ENCODE assay signal across 23 mouse cellular contexts in genomic region chr17:26221508-26221907, GRCm38 (mm10). TPM values are rescaled to one million over a fixed set of nuclear protein-coding genes. Genes with fewer than 3 reads are reported as not detected.
DNase-seq lines count a peak whose midpoint lies in the region; ATAC-seq and TF ChIP-seq lines count a peak whose summit lies in the region.
"Had no signal": no experiment of that assay in that cellular context is flagged by ENCODE, and none has a peak within 500 bp of the region (broad histone marks: within the 10 kb centered on the region; RNA-seq: fewer than 3 reads in every experiment).

No protein-coding gene starts in this region.

- no peaks in the 10 kb centered on the region for H3K36me3 ChIP-seq in heart, embryonic 11.5 days (ENCODE audit: control insufficient read depth, insufficient read depth, low read length)
- H3K36me3 ChIP-seq in kidney, embryonic 16.5 days (ENCODE audit: insufficient read depth, low read length): no peaks in the 10 kb centered on the region
- H3K36me3 ChIP-seq: hindbrain, embryonic 10.5 days had no signal

- no peak overlapping the region for H3K4me3 ChIP-seq in heart, embryonic 11.5 days (ENCODE audit: low read depth, low read length)
- no peak overlapping the region for H3K4me3 ChIP-seq in kidney, embryonic 16.5 days (ENCODE audit: low read length)
- no peak overlapping the region for H3K4me3 ChIP-seq in lung, adult 2 months (replicated peaks; ENCODE audit: extremely low read depth, low read depth, low read length)
- H3K4me3 ChIP-seq: embryonic facial prominence, embryonic 13.5 days; forebrain, embryonic 12.5 days; heart, adult 2 months; heart, embryonic 12.5 days; hindbrain, embryonic 10.5 days had no signal

- H3K27ac ChIP-seq in heart, embryonic 11.5 days (ENCODE audit: low read depth, low read length): no peak overlapping the region
- H3K27ac ChIP-seq in kidney, embryonic 16.5 days (ENCODE audit: low read length): peak overlapping the region; percentile 55; the same call in 1 of the 2 replicates
- H3K27ac ChIP-seq: embryonic facial prominence, embryonic 13.5 days; forebrain, embryonic 12.5 days; heart, adult 2 months; hindbrain, embryonic 10.5 days had no signal

- H3K4me1 ChIP-seq in heart, embryonic 11.5 days (ENCODE audit: control insufficient read depth, insufficient read depth, low read length): no peaks in the 10 kb centered on the region
- H3K4me1 ChIP-seq in kidney, embryonic 16.5 days (ENCODE audit: insufficient read depth, low read length): 0 out of 2 replicates have a peak, but pooled peaks cover 5% of the 10 kb centered on the region
- no peaks in the 10 kb centered on the region for H3K4me1 ChIP-seq in lung, adult 2 months (ENCODE audit: control insufficient read depth, insufficient read depth, low read length)
- H3K4me1 ChIP-seq: embryonic facial prominence, embryonic 13.5 days; forebrain, embryonic 12.5 days; hindbrain, embryonic 10.5 days had no signal

- TF ChIP-seq POLR2A in lung, adult 2 months (IDR thresholded peaks at IDR 0.05; ENCODE audit: borderline replicate concordance, extremely low read depth, low read depth, low read length): no peak

- H3K27me3 ChIP-seq in heart, embryonic 11.5 days (ENCODE audit: control insufficient read depth, insufficient read depth, low read length): no peaks in the 10 kb centered on the region
- H3K27me3 ChIP-seq in kidney, embryonic 16.5 days (ENCODE audit: insufficient read depth, low read length): no peaks in the 10 kb centered on the region
- H3K27me3 ChIP-seq: embryonic facial prominence, embryonic 13.5 days; forebrain, embryonic 12.5 days; heart, embryonic 12.5 days had no signal

- no peak for ATAC-seq in heart, embryonic 11.5 days (replicated peaks; ENCODE audit: insufficient number of reproducible peaks, low FRiP score, low TSS enrichment)
- no peak for ATAC-seq in kidney, embryonic 16.5 days (ENCODE audit: low FRiP score, low TSS enrichment)
- ATAC-seq: CD4-positive, CD25-positive, alpha-beta regulatory T cell, adult 4 months; forebrain, embryonic 16.5 days had no signal

- 0 out of 2 replicates have a peak overlapping the region, but pooled peaks have one; percentile 7 for H3K9ac ChIP-seq in heart, embryonic 11.5 days (ENCODE audit: low read depth, low read length)
- no peak overlapping the region for H3K9ac ChIP-seq in kidney, embryonic 16.5 days (replicated peaks; ENCODE audit: low read length)
- H3K9ac ChIP-seq: embryonic facial prominence, embryonic 13.5 days; forebrain, embryonic 12.5 days; heart, embryonic 12.5 days had no signal

- no peaks in the 10 kb centered on the region for H3K9me3 ChIP-seq in heart, embryonic 11.5 days (replicated peaks; ENCODE audit: control insufficient read depth, low read length)
- H3K9me3 ChIP-seq in kidney, embryonic 16.5 days (ENCODE audit: low read length): no peaks in the 10 kb centered on the region
- H3K9me3 ChIP-seq: embryonic facial prominence, embryonic 13.5 days; forebrain, embryonic 12.5 days; G1E; heart, embryonic 12.5 days; hindbrain, embryonic 10.5 days had no signal

- WGBS in heart, embryonic 11.5 days (ENCODE audit: insufficient replicate concordance): 63% methylated on average over 2 of the region's 2 CpGs
- 62% methylated on average over 2 of the region's 2 CpGs for WGBS in kidney, embryonic 16.5 days
- WGBS in lung, adult 2 months: 57% methylated on average over 2 of the region's 2 CpGs

- no peak for TF ChIP-seq CTCF in lung, adult 2 months (IDR thresholded peaks at IDR 0.05; ENCODE audit: insufficient read depth, low read length)

- H3K4me2 ChIP-seq in heart, embryonic 11.5 days: no peak overlapping the region
- H3K4me2 ChIP-seq in kidney, embryonic 16.5 days (replicated peaks; ENCODE audit: low read depth, low read length): no peak overlapping the region
- H3K4me2 ChIP-seq: embryonic facial prominence, embryonic 13.5 days; forebrain, embryonic 12.5 days; heart, embryonic 12.5 days had no signal

- DNase-seq in heart, adult 18-20 months: no peak
- no peak for DNase-seq in kidney, postnatal 14 days
- DNase-seq in lung, postnatal 36 days: peak; percentile 35
- no peak for DNase-seq in lung, adult 2 months
- DNase-seq in yolk sac, embryonic 10.5 days (ENCODE audit: low spot score): peak; percentile 29
- no peak for DNase-seq in liver
- DNase-seq: adrenal gland, postnatal 10 days; B cell, adult 2 months; cerebellum, adult 11-12 months; cerebellum, adult 9-10 months; cerebellum, postnatal 36 days; gastrocnemius, postnatal 10 days; heart, adult 2 months had no signal

RNA-seq across cellular contexts. Expression of gene Arhgdig, which starts 13.9 kb away (rescaled TPM):
- polyA plus RNA-seq in heart, embryonic 11.5 days (2014; fragmentation: Nextera tagmentation; extraction: Ambion mirVana): 6.4 and 7.6 TPM in 2 replicates
- total RNA-seq in heart, adult 18-20 months (2021): 1 to 10 TPM in 1 of 2 experiments, under 1 TPM in 1; 0.95 to 1.2 TPM
- polyA plus RNA-seq in kidney, embryonic 16.5 days (2015; fragmentation: Nextera tagmentation; extraction: Ambion mirVana): 6.4 TPM in 2 replicates
- 27.3 and 30.4 TPM in 2 replicates for polyA plus RNA-seq in lung, adult 2 months (2012; rRNA removed)
- polyA plus RNA-seq: CD4-positive, CD25-positive, alpha-beta regulatory T cell, adult 4 months had no signal

RNA-seq across cellular contexts. Expression of gene Rgs11, which starts 18.8 kb away (rescaled TPM):
- polyA plus RNA-seq in heart, embryonic 11.5 days (2014; fragmentation: Nextera tagmentation; extraction: Ambion mirVana): 3.7 and 5.8 TPM in 2 replicates
- total RNA-seq in heart, adult 18-20 months (2021): under 1 TPM; 0.15 to 0.77 TPM
- polyA plus RNA-seq in kidney, embryonic 16.5 days (2015; fragmentation: Nextera tagmentation; extraction: Ambion mirVana): 17.7 and 19.4 TPM in 2 replicates
- 52.9 and 59.5 TPM in 2 replicates for polyA plus RNA-seq in lung, adult 2 months (2012; rRNA removed)

RNA-seq across cellular contexts. Expression of gene Fam234a, which starts 22.5 kb away (rescaled TPM):
- 34.4 and 39.7 TPM in 2 replicates for polyA plus RNA-seq in heart, embryonic 11.5 days (2014; fragmentation: Nextera tagmentation; extraction: Ambion mirVana)
- 100 to 1,000 TPM; 138 TPM for total RNA-seq in heart, adult 18-20 months (2021)
- 73.6 and 74.3 TPM in 2 replicates for polyA plus RNA-seq in kidney, embryonic 16.5 days (2015; fragmentation: Nextera tagmentation; extraction: Ambion mirVana)
- 60.4 and 76.1 TPM in 2 replicates for polyA plus RNA-seq in lung, adult 2 months (2012; rRNA removed)

RNA-seq across cellular contexts. Expression of gene Pdia2, which starts 22.6 kb away (rescaled TPM):
- 0.54 and 2.2 TPM in 2 replicates for polyA plus RNA-seq in heart, embryonic 11.5 days (2014; fragmentation: Nextera tagmentation; extraction: Ambion mirVana)
- total RNA-seq in heart, adult 18-20 months (2021): not detected
- polyA plus RNA-seq in kidney, embryonic 16.5 days (2015; fragmentation: Nextera tagmentation; extraction: Ambion mirVana): 0.52 and 0.89 TPM in 2 replicates
- 0.62 and 0.70 TPM in 2 replicates for polyA plus RNA-seq in lung, adult 2 months (2012; rRNA removed)
- total RNA-seq: heart, adult 2 months; heart, postnatal 25 days had no signal
- polyA plus RNA-seq: CD4-positive, CD25-positive, alpha-beta regulatory T cell, adult 4 months; forebrain, embryonic 16.5 days; heart, adult 2 months had no signal

RNA-seq across cellular contexts. Expression of gene Luc7l, which starts 31.2 kb away (rescaled TPM):
- 70.2 and 77.2 TPM in 2 replicates for polyA plus RNA-seq in heart, embryonic 11.5 days (2014; fragmentation: Nextera tagmentation; extraction: Ambion mirVana)
- total RNA-seq in heart, adult 18-20 months (2021): 10 to 100 TPM; 12.2 to 16.6 TPM
- 97.7 and 108 TPM in 2 replicates for polyA plus RNA-seq in kidney, embryonic 16.5 days (2015; fragmentation: Nextera tagmentation; extraction: Ambion mirVana)
- 16.9 and 19.1 TPM in 2 replicates for polyA plus RNA-seq in lung, adult 2 months (2012; rRNA removed)

Comparison
In these comparisons a context has a peak if more than half of its experiments do, and no peak if none do; other contexts are left out.
1. DNase-seq: peak in lung, postnatal 36 days (single experiment) and yolk sac, embryonic 10.5 days (single experiment); none in heart, adult 18-20 months (0 of 2), kidney, postnatal 14 days (single experiment), lung, adult 2 months (single experiment) and liver (single experiment).